Mouse (Mus musculus) cerebellum, postnatal 36 days (tissue): ENCODE measurements at regions not wholly inside any gene's neighbourhood (a gene's known extent, or its start where the extent isn't known, plus 50 kb on each side); places are given as distances from the start of the nearest gene placed in this dataset.

ENCODE experiments used
- DNase-seq, 2 experiments: peaks; one replicate each; pipeline ENCODE4 v3.0.0; 2021 to 2022; ENCODE audit warnings: mixed read lengths in 2 of 2

DNA sequence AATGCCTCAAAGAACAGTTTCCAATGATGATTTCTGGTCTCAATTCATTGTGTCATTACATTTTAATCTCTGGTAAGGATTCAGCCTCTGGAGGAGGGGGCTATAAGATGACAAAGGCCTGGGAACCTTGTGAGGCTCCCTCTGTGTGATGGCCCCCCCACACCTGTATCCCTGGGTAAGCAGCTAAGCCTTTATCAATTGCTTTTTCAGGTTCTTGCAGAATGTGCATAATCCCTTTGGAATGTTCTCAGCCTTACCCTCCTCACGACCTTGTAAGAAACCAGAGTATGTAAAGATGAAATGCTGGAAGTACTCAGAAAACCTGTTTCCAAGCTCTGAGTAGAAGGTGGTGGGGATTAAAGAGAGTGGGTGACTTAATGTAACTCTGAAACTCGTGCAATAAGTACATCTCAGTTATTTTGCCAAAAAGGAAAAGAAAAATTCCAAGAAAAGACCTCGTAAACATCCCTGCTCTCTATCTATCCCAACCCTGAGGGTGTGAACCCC is 446.7 kb upstream of the Mctp2 start:
- DNase-seq, result no peak

DNA sequence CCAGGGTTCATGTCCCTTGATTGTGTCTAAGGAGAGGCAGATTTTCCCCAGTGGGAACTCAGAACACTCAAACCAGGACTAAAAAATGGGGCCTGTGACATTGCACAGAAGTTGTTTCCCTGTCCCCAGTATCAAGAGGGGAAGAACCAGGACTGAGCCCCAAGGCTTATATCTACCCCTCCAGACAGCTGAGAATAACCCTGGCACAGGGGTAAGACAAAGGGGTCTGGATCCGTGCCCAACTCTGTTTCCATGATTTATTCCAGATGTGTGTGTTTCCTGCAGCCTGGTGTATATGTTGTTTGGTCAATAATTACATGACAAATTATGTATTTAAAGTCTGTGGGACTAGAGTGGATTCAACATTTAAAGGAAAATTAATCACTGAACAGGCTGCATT is 456.3 kb upstream of the Mctp2 start:
- DNase-seq, result no peak

DNA sequence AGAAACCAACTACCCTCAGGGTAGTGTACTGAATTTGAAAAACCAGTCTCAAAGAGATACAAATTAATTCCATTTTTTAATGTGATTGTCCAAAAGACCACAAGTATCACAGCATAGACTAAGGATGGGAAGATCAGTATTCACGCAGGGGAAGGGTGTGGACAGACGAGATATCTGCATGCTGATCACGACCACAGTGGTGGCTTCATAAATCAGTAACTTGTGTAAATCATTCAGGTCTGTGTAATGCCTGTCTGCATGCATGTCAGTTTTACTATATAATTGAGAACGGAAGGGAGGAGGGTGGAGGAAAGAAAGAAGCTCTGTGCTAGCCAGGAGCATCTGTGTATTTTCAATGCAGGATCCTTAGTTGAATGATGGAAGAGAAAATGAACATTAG is 462.3 kb upstream of the Mctp2 start:
- DNase-seq, result no peak

DNA sequence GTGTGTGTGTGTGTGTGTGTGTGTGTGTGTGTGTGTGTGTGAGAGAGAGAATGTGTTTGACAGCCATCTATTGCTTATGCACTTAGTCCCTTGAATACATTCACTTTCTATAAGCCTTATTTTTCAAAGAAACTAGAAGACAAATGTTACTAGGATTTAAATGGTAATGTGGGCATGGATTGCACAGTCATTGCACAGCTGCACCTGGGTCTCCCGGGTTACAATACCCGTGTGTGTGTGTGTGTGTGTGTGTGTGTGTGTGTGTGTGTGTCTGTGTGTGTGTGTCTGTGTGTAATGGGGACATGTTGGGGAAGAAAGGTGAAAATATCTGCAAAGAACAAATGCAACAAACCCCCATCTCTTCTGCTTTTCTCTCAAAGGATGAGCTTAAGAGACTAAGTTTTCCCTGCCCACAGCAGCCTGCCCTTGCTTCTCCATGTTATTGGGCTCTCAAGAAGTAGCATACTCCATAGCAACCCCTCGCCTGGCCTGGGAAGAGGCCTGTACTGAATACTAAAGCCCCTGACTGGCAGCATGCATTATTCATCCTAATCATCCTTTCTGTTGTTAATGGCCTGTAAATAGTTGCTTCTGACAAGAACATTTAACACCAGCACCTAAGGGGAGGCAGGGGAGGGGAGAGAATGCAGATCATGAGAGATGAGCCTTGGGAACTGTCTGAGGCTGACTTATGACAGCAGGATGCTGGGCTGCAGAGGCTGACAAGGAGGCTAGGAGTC is 467.8 kb upstream of the Mctp2 start:
- no peak for DNase-seq

DNA sequence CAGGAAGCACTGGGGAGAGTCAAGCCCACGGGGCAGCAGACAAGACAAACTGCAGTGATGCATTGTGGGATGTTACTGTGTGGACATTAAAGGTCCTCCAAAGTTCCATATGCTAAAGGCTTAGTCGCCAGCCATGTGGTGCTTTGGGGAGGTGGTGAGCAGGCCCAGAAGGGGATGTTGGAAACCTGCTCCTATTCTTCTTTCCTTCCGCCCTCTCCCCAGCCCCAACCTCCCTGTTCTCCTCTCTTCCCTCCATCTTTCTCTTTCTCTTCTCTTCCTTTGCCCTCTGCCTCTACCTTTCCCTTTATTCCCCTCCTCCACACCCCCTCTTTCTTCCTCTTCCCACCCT is 468.3 kb upstream of the Mctp2 start:
- no peak for DNase-seq

DNA sequence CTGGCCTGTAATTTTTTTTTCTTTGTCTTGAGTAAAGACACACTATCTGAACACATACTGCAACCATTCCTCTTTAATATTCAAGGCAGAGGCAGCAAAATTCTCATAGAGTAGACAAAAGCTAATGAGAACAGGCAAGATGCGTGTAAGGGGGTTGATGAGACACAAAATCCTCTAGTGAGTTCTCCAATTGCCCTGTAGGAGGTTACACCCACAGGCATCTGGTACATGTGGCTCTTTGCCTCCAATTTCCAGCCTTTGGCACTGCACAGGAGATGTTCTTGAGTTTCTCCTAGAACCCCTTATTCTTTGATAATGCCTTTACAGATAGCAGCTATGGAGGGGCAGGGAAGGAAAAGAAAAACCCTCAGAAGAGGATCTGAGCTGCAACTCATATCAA is 480.9 kb upstream of the Mctp2 start:
- no peak for DNase-seq

DNA sequence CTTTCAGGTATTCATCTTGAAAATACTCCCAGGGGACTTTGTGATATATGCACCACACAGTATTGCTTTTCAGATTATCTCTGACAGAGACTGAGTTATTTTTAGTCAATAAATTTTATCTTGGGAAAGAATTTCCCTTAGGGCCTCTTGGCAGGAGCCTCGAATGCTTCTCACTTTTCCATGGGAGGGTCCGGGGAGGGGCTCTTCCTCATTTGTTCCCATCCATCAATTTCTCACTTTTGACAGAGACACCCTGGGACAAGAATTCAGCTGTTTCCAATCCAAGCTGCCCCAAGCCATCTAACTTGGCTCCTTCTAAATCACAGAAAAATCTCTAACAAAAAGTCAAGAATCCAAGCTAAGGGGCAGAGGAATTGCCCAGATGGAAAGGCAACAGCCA is 481.9 kb upstream of the Mctp2 start:
- no peak for DNase-seq

DNA sequence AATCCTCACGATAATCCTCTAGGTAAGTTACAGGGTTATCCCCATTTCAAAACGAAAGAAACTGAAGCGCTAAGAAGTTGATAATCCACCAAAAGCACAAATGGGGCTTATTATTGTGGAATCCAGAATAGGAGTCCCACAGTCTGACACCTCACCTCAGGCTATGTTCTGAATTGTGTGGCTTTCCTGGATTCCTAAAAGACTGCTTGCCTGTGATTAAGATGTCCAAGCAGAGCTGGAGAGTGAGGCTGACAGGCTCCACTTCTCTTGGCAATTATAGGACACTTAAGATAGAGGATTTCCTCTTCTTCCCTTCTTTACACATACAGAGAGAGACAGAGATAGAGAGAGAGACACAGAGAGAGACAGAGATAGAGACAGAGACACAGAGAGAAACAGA is 515.7 kb upstream of the Mctp2 start:
- no peak for DNase-seq

DNA sequence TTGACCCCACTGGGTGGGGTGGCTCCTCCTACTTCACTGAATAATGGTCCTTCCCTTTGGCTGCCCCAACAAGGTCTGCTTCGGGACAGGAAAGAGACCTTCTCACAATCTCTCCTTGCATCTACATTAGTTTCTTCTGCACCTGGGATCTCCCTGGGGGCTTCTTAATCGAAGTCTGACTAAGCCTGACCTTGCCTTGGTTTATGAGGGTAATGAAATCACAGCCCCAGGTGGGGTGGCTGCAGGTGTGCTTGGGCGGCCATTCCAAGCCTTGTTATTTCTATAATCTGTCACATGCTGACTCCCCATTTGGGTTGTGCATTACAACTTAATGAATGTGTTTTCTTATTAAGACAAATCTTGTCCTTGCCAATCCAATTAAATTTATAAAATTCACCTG is 520.2 kb upstream of the Mctp2 start:
- no peak for DNase-seq

DNA sequence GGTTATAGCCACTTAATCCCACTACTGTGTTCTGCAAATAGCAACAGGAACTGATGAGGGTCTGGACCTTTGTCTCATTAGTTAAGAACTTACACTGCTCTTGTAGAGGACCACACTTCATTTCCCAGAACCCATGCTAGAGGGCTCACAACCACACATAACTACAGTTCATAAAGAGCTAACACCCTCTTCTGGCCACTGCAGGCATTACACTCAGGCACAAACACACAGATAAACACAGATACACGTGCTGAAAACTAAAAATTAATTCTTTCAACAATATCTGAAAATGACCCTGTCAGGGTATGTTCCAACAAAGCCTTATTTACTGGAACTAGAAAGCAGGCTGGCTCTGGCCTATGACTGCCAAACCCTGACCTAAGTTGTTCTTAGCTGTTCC is 529.0 kb upstream of the Mctp2 start:
- DNase-seq, result no peak

DNA sequence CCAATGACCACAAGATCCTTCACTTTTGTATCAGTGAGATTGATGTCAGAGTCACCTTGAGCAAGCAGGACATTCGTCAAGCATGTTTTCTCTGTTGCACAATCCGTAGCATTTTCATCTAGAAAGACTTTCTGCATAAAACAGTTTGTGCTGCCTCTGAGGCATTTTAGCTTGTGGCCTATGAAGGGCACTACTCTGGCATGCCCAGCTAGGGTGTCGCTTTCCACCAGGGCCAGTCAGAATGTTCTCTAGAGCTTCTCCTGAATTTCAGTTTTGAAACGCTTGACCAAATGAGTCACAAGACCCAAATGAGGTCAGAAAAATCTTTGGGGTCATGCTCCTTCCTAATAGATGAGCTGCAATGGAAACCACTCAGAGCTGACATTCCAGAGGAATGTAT is 529.6 kb upstream of the Mctp2 start:
- no peak for DNase-seq

DNA sequence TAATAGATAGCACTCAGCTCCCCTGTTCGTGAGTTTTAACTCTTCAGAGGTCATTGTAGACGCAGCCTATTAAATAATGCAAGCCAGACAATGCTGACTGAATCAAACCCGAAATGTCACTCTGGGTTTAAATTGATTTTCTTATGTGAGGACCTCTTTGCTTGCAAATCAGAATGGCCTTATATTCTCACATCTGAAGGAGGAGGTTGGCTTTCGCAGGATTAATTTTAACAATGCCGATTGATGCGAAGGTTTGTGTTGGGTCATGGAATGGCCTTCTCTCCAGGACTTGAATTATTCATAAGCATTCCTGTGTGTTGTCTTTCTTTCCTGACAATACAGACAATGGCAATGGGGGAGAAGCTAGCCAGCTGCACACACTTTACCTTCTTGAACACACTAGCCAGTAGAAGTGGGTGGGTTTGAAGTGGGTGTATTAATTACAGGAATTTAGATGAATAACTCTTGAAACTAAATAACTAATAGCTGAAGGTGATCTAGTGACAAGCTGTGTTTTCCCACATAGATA is 530.1 kb upstream of the Mctp2 start:
- DNase-seq, result no peak

DNA sequence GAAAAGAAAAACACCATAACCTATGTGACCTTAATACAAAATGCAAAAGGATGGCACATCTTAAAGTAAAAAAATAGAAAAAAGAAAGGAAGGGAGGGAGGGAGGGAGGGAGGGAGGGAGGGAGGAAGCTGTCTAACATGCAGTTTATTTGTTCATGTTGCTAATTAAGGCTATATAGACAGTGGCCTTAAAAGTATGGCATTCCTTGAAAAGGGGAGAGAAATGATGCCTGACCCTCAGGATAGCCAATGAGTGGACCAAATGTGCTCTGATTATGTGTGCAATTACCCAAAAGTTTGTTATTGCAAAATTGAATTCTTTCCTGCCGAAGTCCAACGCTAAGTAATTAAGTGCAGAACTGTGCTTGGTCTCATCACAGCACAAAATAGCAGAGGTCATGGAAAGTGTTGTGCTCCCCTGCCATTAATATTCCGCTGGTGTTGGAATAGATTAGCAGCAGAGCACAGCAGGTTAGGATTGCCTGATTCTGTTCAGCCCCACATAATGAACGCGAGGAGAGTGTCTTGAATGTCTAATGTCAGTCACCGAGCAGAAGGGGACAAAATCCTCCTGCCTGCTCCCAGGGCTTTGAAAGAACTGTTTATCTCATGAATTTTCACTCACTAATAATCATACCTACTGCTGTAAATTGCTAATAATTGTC is 531.7 kb upstream of the Mctp2 start:
- no peak for DNase-seq

DNA sequence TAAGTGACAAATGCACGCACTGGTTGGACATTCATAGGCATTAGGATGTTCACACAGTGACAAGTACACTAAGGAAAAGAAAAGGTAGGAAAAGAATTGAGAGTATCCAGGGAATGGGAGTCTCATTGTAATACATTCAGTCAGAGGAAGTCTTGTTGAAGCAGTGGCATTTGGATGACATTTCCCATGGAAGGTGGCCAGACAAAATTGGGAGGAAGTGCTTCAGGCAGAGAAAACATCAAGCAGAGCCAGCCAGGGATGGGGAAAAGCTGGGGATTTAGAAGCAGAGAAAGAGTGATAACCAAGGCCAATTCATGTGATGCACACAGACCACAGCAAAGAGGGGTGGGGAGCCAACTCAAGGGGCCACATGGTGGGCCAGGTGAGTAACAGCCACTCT is 524.0 kb upstream of the Rgma start:
- DNase-seq, result no peak

DNA sequence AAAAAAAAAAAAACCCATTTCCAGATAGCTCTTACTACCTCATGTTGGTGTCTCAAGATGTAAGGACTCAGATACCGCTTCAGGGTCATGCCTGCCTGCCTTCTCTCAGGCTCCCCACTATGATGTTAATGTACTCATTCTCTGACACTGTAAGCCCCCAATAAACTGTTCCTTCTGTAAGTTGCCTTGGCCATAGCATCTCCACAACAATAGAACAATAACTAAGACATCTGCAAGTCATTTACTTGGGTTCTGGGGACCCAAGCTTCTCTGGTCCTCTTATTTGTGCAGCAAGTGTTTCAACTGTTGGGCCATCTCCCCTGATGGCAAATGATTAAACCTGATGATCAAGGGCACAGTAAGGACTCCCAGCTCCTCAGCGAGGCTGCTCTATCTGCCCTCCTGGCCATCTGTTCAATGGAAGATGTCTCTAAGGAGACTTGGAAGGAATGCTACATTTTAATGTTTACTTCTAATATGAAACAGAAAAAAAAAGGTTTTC is 520.8 kb upstream of the Rgma start:
- DNase-seq, result no peak

DNA sequence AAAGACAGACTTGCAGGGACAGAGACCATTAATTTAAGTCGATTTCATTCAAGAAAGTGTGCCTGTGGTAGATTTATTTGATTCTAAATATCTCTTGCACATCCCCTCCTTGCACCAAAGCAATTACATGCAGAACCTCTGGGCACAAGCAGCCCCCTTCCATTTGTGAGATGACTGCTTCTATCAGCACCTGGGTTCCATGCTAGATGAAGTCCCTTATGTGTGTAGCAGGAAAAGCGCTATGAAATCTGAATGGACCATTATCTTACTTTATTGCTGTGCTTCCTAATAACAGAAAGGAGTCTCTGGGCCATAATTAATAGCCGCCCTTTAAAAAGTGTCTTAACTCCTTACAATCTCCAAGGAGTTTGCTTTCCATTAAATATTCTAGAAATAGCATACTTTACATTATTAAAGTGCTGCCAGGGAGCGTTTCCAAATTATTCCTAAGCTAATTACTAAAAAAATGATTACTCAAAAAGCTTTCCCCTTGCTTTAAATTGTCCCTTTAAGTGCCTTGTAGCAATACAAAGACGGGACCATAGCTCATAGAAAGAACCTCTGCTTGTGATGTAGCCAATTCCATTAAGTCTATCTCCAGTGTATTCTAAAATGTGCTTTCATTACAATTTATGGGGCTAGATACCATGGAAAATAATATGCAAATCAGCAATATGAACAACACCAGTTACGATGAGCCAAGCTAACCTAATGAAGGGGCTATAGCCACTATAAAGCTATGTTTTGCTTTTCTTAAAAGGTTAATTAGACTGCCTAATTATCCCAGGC is 508.1 kb upstream of the Rgma start:
- DNase-seq, result no peak

DNA sequence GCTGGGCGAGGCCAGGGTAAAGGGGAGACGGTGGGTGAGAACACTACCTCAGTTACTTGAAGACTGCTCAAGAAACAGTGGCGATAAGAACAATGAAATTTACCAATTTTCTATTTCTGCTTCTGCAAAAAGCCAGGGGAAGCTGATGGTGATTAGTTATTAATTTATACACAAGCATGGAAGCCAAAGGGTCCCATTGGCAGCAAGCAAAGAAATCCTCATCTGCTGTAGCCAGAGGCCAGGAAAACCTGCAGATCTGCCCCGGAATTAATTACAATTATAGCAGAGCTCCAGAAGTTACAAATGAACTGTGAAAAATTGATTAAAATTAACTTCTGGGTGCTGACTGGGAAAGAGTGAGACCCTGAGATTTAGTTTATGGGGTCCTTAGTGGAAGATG is 506.2 kb upstream of the Rgma start:
- DNase-seq, result no peak

DNA sequence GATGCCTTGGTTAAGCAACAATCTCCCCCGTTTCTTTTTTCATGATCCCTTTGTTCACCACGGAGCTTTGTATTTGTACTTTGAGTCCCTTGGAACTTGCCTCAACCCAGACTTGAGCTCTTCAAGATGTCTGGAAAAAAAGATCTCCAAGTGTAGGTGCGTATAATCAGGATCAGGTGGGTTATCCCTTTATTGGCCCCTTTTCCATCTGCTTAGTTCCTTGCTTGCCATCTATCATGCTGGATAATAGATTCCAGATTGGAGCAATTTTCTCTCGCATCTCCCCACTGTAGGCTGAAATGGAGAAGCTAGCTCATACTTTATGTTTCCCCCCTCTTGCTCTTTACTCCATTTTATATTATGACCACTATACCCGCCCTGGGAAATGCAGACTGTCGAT is 474.5 kb upstream of the Rgma start:
- no peak for DNase-seq

DNA sequence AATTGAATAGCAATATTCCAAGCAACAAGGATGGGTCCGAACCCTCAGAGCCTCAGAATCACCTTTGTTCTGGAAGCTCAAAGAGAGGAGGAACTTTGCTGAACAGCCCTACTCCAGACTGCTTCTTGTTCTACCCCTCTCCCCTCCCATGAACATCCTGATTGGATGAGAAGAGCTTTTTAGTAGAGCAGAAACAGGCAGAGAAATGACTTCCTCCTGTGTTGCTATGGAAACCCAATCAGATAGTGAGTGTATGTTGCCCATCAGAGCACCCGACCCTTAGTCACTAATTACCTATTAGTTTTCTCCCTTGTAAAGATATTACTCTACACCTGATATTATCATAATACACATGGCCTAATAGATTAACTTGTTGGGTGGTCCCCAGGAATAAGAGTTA is 469.4 kb upstream of the Rgma start:
- no peak for DNase-seq

DNA sequence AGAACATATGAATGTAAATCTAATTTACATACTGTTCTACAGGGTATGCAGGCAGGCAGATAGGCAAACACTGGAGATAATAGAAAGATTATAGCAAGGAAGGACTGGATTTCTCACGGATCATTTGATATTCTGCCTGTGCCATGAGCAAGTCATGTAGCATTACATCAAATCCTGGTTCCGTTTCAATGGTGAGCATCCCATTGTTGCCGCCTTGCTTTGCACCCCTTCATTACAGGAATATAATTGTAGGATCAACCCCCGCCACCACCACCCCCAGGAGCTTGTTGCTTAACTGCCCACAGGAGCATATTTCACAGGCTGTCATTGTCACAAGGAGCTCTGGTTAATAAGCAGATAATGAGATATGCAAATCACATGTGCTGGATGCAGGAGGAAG is 468.8 kb upstream of the Rgma start:
- no peak for DNase-seq

DNA sequence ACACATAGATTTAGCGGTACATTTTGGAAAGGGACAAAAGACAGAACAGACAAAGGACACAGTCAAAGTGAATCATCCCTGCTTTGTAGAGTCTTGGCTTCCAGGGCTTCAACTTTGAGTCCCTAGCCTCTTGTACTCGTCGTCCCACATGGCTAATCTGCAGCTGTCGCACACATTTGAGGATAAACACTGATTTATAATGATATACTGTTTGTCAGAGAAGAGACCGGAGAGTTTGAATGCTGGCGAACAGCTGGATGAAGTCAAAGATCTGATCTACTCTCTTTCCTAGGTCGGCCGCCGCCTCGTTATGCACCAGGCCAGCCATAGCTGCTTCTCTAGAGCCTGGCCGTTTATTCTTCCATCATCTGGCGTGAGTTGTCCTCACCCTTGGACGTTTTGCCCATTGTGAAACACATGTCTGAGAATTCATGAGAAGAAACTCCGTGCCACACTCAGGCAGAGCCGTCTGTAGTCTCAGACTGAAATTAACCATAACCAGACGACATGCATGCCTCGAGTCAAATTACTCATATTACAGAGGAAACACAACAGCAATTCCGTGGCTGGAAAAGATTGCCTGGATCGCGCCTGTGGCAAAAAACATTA is 448.4 kb upstream of the Rgma start:
- DNase-seq, result no peak

DNA sequence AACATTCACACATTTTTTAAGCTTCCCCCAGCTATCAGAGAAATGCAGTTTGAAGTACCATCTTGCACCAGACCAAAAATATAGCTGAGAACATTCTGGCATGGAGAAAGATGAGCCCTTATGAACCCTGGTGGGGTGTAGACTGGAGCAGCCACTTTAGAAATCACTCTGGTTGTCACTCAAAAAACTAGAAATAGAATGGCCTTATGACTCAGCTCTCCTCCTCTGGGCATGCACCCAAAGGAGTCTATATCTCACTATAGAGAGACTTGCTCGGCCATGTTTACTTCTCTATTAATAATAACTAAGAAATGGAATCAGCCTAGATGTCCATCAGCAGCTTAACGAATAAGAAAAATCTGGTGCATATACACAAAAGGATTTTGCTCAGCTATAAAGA is 436.5 kb upstream of the Rgma start:
- no peak for DNase-seq

DNA sequence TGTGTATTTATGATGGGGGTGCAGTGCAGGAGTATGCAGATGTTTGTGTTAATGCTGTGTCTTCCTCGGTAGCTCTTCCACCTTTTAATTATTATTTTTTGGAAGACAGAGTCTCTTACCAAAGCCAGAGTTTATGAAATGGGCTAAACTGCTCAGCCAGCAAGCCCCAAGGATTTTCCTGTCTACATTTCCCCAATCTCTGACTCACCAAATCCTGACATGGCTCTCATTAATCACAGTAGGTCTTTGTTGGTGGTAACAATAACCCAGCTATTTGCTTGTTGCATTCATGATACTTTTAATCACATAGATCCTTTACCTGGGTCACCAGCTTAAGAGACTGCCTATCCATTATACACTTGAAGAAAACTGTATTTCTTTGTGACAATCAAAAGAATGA is 427.8 kb upstream of the Rgma start:
- no peak for DNase-seq
